Mouse (Mus musculus): ENCODE measurements around the gene Cnot3. TPM values are rescaled to one million over a fixed set of nuclear protein-coding genes. Genes with fewer than 3 reads are reported as not detected.
"Not testable (repeated sequence)": the region's sequence is repeated elsewhere in the genome, so short reads cannot be mapped to it uniquely, and the experiment has no call there.

The Cnot3 gene
- polyA plus RNA-seq, 1 experiment from 2014 or later: 79.8 TPM

GRCm38 (mm10) chr7:3685400-3686187, 40.5 kb downstream of the Cnot3 start:
- H3K4me2 ChIP-seq: no peak overlapping the region
- no peak overlapping the region for H3K4me3 ChIP-seq (ENCODE audit: low read depth, low read length)
- no peak for ATAC-seq (ENCODE audit: insufficient read depth)
- H3K27me3 ChIP-seq (ENCODE audit: insufficient read depth, low read length): no peaks in the 10 kb centered on the region
- TF ChIP-seq CTCF (IDR thresholded peaks at IDR 0.05; ENCODE audit: low read depth): no peak
- no peak overlapping the region for H3K9ac ChIP-seq
- H3K9me3 ChIP-seq (ENCODE audit: low read depth, low read length): no peaks in the 10 kb centered on the region
- no peaks in the 10 kb centered on the region for H3K4me1 ChIP-seq (ENCODE audit: insufficient read depth)
- peaks cover 44% of the 10 kb centered on the region for H3K36me3 ChIP-seq (ENCODE audit: insufficient read depth)
- 87% methylated on average over 31 of the region's 31 CpGs for WGBS
- no peak for DNase-seq
- H3K27ac ChIP-seq (ENCODE audit: low read depth): no peak overlapping the region

- DNase-seq (no peak), ATAC-seq (ENCODE audit: insufficient read depth) (no peak)
- H3K27me3 ChIP-seq (ENCODE audit: insufficient read depth, low read length): no peaks in the 10 kb centered on the region
- peak overlapping the region; percentile 79 for H3K4me3 ChIP-seq (ENCODE audit: low read depth, low read length)
- peak overlapping the region; percentile 98 for H3K27ac ChIP-seq (ENCODE audit: low read depth)
- peaks cover 35% of the 10 kb centered on the region for H3K36me3 ChIP-seq (ENCODE audit: insufficient read depth)
- H3K9ac ChIP-seq: peak overlapping the region; percentile 88
- H3K9me3 ChIP-seq (ENCODE audit: low read depth, low read length): no peaks in the 10 kb centered on the region
- WGBS: 26% methylated on average over 3 of the region's 3 CpGs
- peak overlapping the region; percentile 82 for H3K4me2 ChIP-seq
- H3K4me1 ChIP-seq (ENCODE audit: insufficient read depth): peaks cover 3% of the 10 kb centered on the region; the same call in 1 of the 2 replicates
- TF ChIP-seq CTCF (IDR thresholded peaks at IDR 0.05; ENCODE audit: low read depth): no peak
Observed at GRCm38 (mm10) chr7:3691919-3692318, 46.9 kb downstream of the Cnot3 start.

GRCm38 (mm10) chr7:3692382-3692986, 47.4 kb downstream of the Cnot3 start, which contains the start of gene Tsen34:
Gene Tsen34, plus strand, starts transcription at chr7:3692863.
- peak; percentile 62 for ATAC-seq (ENCODE audit: insufficient read depth)
- peak; percentile 42 for DNase-seq

GRCm38 (mm10) chr7:3692987-3693808, 48.1 kb downstream of the Cnot3 start, which contains the start of gene Mboat7:
Gene Mboat7, minus strand, starts transcription at chr7:3693523.
- no peak for TF ChIP-seq CTCF (IDR thresholded peaks at IDR 0.05; ENCODE audit: low read depth)
- Histone ChIP-seq H3K27me3 (ENCODE audit: insufficient read depth, low read length) (no peaks in the 10 kb centered on the region), H3K27ac (ENCODE audit: low read depth) (peak within 1 kb of the TSS; percentile 98), H3K9me3 (ENCODE audit: low read depth, low read length) (no peaks in the 10 kb centered on the region), H3K4me3 (ENCODE audit: low read depth, low read length) (peak within 1 kb of the TSS; percentile 79), H3K4me1 (ENCODE audit: insufficient read depth) (peaks cover 3% of the 10 kb centered on the region; the same call in 1 of the 2 replicates), H3K36me3 (ENCODE audit: insufficient read depth) (peaks cover 42% of the 10 kb centered on the region), H3K9ac (peak within 1 kb of the TSS; percentile 88), H3K4me2 (peak within 1 kb of the TSS; percentile 82)
- peak; percentile 91 for ATAC-seq (ENCODE audit: insufficient read depth)
- WGBS: under 1% methylated on average over 55 of the region's 55 CpGs
- DNase-seq: peak; percentile 99

More at GRCm38 (mm10) chr7:3692382-3692986, 47.4 kb downstream of the Cnot3 start, which contains the start of gene Tsen34:
- Histone ChIP-seq H3K4me1 (ENCODE audit: insufficient read depth) (peaks cover 3% of the 10 kb centered on the region; the same call in 1 of the 2 replicates), H3K4me2 (peak within 1 kb of the TSS; percentile 82), H3K4me3 (ENCODE audit: low read depth, low read length) (peak within 1 kb of the TSS; percentile 79), H3K9ac (peak within 1 kb of the TSS; percentile 88), H3K27me3 (ENCODE audit: insufficient read depth, low read length) (no peaks in the 10 kb centered on the region), H3K27ac (ENCODE audit: low read depth) (peak within 1 kb of the TSS; percentile 98), H3K9me3 (ENCODE audit: low read depth, low read length) (no peaks in the 10 kb centered on the region), H3K36me3 (ENCODE audit: insufficient read depth) (peaks cover 39% of the 10 kb centered on the region)
- peak; percentile 1; the same call in 1 of the 2 replicates for TF ChIP-seq CTCF (IDR thresholded peaks at IDR 0.05; ENCODE audit: low read depth)
- under 1% methylated on average over 47 of the region's 49 CpGs for WGBS

- Histone ChIP-seq H3K4me1 (ENCODE audit: insufficient read depth) (peaks cover 3% of the 10 kb centered on the region; the same call in 1 of the 2 replicates), H3K9me3 (ENCODE audit: low read depth, low read length) (no peaks in the 10 kb centered on the region), H3K27me3 (ENCODE audit: insufficient read depth, low read length) (no peaks in the 10 kb centered on the region), H3K4me2 (peak overlapping the region; percentile 82), H3K27ac (ENCODE audit: low read depth) (peak overlapping the region; percentile 98), H3K36me3 (ENCODE audit: insufficient read depth) (peaks cover 43% of the 10 kb centered on the region), H3K9ac (peak overlapping the region; percentile 88), H3K4me3 (ENCODE audit: low read depth, low read length) (peak overlapping the region; percentile 79)
- no peak for ATAC-seq (ENCODE audit: insufficient read depth)
- TF ChIP-seq CTCF (IDR thresholded peaks at IDR 0.05; ENCODE audit: low read depth): no peak
- under 1% methylated on average over 18 of the region's 18 CpGs for WGBS
- no peak for DNase-seq
Observed at GRCm38 (mm10) chr7:3693809-3694075, 48.7 kb downstream of the Cnot3 start.

- Histone ChIP-seq H3K4me3 (ENCODE audit: low read depth, low read length) (peak overlapping the region; percentile 79), H3K27ac (ENCODE audit: low read depth) (peak overlapping the region; percentile 98), H3K27me3 (ENCODE audit: insufficient read depth, low read length) (no peaks in the 10 kb centered on the region), H3K9me3 (ENCODE audit: low read depth, low read length) (no peaks in the 10 kb centered on the region), H3K36me3 (ENCODE audit: insufficient read depth) (peaks cover 48% of the 10 kb centered on the region), H3K4me1 (ENCODE audit: insufficient read depth) (peaks cover 3% of the 10 kb centered on the region; the same call in 1 of the 2 replicates), H3K4me2 (peak overlapping the region; percentile 82), H3K9ac (peak overlapping the region; percentile 88)
- under 1% methylated on average over 43 of the region's 55 CpGs for WGBS
- no peak for TF ChIP-seq CTCF (IDR thresholded peaks at IDR 0.05; ENCODE audit: low read depth)
- DNase-seq (peak; percentile 95), ATAC-seq (ENCODE audit: insufficient read depth) (peak; percentile 71)
Observed at GRCm38 (mm10) chr7:3694076-3694948, 49.2 kb downstream of the Cnot3 start.

GRCm38 (mm10) chr7:3694949-3695305, 49.9 kb downstream of the Cnot3 start:
- not testable (repeated sequence) for DNase-seq; ATAC-seq (ENCODE audit: insufficient read depth); H3K4me1 ChIP-seq (ENCODE audit: insufficient read depth); H3K27me3 ChIP-seq (ENCODE audit: insufficient read depth, low read length); H3K9me3 ChIP-seq (ENCODE audit: low read depth, low read length)
- Histone ChIP-seq H3K27ac (ENCODE audit: low read depth) (peak overlapping the region; percentile 98; the same call in 1 of the 2 replicates), H3K4me3 (ENCODE audit: low read depth, low read length) (peak overlapping the region; percentile 79), H3K36me3 (ENCODE audit: insufficient read depth) (peaks cover 52% of the 10 kb centered on the region), H3K4me2 (peak overlapping the region; percentile 82), H3K9ac (peak overlapping the region; percentile 88)
- WGBS: 1% methylated on average over 9 of the region's 9 CpGs

Data from lung, embryonic 14.5 days (tissue).